Mouse (Mus musculus) ES-Bruce4 (cell line): ENCODE measurements around the gene S100a1.

Experiments used
- CTCF ChIP-seq: IDR thresholded peaks from one replicate; pipeline ENCODE4 v1.8.1; 2011; ENCODE audit warnings: low read depth, low read length
- EP300 ChIP-seq: IDR thresholded peaks from 2 replicates; pipeline ENCODE4 v1.6.1; 2011; ENCODE audit warnings: low read depth, low read length; ENCODE audit not compliant: insufficient read depth
- POLR2A ChIP-seq: IDR thresholded peaks from one replicate; pipeline ENCODE4 v1.8.1; 2011; ENCODE audit warnings: low read length; ENCODE audit not compliant: insufficient read depth

DNA sequence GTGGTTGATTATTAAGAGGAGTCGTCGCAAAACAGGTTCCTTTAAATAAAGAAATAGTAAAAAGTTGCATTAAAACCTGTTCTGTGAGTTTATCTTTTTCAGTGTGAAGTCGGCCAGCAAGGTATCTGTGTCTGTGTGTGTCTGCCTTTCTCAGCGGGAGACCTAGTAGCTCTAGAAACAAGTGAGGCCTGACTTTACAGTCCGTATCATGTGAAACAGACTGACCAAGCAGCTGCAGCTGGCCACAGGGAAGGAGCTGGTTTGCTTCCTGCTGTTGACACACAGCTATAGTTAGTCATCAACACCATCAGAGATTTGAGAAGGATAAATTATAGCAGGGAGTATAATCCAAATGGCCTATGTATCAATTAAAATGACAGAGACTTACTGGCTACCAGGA lies 17.5 kb upstream of the S100a1 start:
- TF ChIP-seq POLR2A: no peak
- TF ChIP-seq CTCF: no peak
- TF ChIP-seq EP300: no peak
